ENCODE assay signal across 9 mouse cellular contexts in genomic region chr9:121947784-121948183, GRCm38 (mm10). TPM values are rescaled to one million over a fixed set of nuclear protein-coding genes. Genes with fewer than 3 reads are reported as not detected.
DNase-seq lines count a peak whose midpoint lies in the region; ATAC-seq and TF ChIP-seq lines count a peak whose summit lies in the region.
"Had no signal": no experiment of that assay in that cellular context is flagged by ENCODE, and none has a peak within 500 bp of the region (broad histone marks: within the 10 kb centered on the region; RNA-seq: fewer than 3 reads in every experiment).

No protein-coding gene starts in this region.

- no peaks in the 10 kb centered on the region for H3K36me3 ChIP-seq in kidney, embryonic 16.5 days (ENCODE audit: insufficient read depth, low read length)
- H3K36me3 ChIP-seq in hindbrain, postnatal 0 days (ENCODE audit: insufficient read depth, low read length): no peaks in the 10 kb centered on the region
- H3K36me3 ChIP-seq in limb, embryonic 14.5 days (ENCODE audit: control insufficient read depth, insufficient read depth, low read length): no peaks in the 10 kb centered on the region
- H3K36me3 ChIP-seq: hindbrain, embryonic 15.5 days had no signal

- H3K4me1 ChIP-seq in kidney, embryonic 16.5 days (ENCODE audit: insufficient read depth, low read length): peaks cover 12% of the 10 kb centered on the region
- no peaks in the 10 kb centered on the region for H3K4me1 ChIP-seq in cortical plate, adult 2 months (ENCODE audit: control insufficient read depth, insufficient read depth, low read length)
- no peaks in the 10 kb centered on the region for H3K4me1 ChIP-seq in hindbrain, postnatal 0 days (ENCODE audit: insufficient read depth, low read length)
- peaks cover 14% of the 10 kb centered on the region for H3K4me1 ChIP-seq in limb, embryonic 14.5 days (ENCODE audit: control insufficient read depth, insufficient read depth, low read length)

- no peak overlapping the region for H3K4me3 ChIP-seq in kidney, embryonic 16.5 days (ENCODE audit: low read length)
- H3K4me3 ChIP-seq in cortical plate, adult 2 months (ENCODE audit: insufficient read depth, low read length): no peak overlapping the region
- H3K4me3 ChIP-seq in hindbrain, postnatal 0 days (ENCODE audit: low read length): no peak overlapping the region
- no peak overlapping the region for H3K4me3 ChIP-seq in limb, embryonic 14.5 days (replicated peaks; ENCODE audit: low read length)
- H3K4me3 ChIP-seq: hindbrain, embryonic 15.5 days had no signal

- no peak overlapping the region for H3K27ac ChIP-seq in kidney, embryonic 16.5 days (ENCODE audit: low read length)
- no peak overlapping the region for H3K27ac ChIP-seq in cortical plate, adult 2 months (ENCODE audit: insufficient read depth, low read length)
- H3K27ac ChIP-seq in hindbrain, postnatal 0 days: no peak overlapping the region
- no peak overlapping the region for H3K27ac ChIP-seq in limb, embryonic 14.5 days (replicated peaks; ENCODE audit: low read depth, low read length)
- H3K27ac ChIP-seq: hindbrain, embryonic 15.5 days had no signal

- no peaks in the 10 kb centered on the region for H3K9me3 ChIP-seq in kidney, embryonic 16.5 days (ENCODE audit: low read length)
- H3K9me3 ChIP-seq in hindbrain, postnatal 0 days (ENCODE audit: low read length): no peaks in the 10 kb centered on the region
- no peaks in the 10 kb centered on the region for H3K9me3 ChIP-seq in limb, embryonic 14.5 days (ENCODE audit: control insufficient read depth, low read length)
- H3K9me3 ChIP-seq: hindbrain, embryonic 15.5 days had no signal

- no peak overlapping the region for H3K4me2 ChIP-seq in kidney, embryonic 16.5 days (replicated peaks; ENCODE audit: low read depth, low read length)
- no peak overlapping the region for H3K4me2 ChIP-seq in hindbrain, postnatal 0 days (ENCODE audit: low read depth, low read length)
- H3K4me2 ChIP-seq in limb, embryonic 14.5 days (replicated peaks; ENCODE audit: low read depth, low read length, severe bottlenecking): no peak overlapping the region
- H3K4me2 ChIP-seq: hindbrain, embryonic 15.5 days had no signal

- H3K9ac ChIP-seq in kidney, embryonic 16.5 days (replicated peaks; ENCODE audit: low read length): no peak overlapping the region
- no peak overlapping the region for H3K9ac ChIP-seq in hindbrain, postnatal 0 days (replicated peaks; ENCODE audit: low read length)
- no peak overlapping the region for H3K9ac ChIP-seq in limb, embryonic 14.5 days (ENCODE audit: low read depth, low read length, severe bottlenecking)
- H3K9ac ChIP-seq: hindbrain, embryonic 15.5 days had no signal

- DNase-seq in kidney, adult 18-20 months: peak; percentile 70
- peak; percentile 84 for DNase-seq in adipocyte (ENCODE audit: low spot score)
- peak; percentile 88 for DNase-seq in hindbrain, postnatal 0 days (ENCODE audit: low spot score)
- DNase-seq in limb, embryonic 14.5 days (ENCODE audit: low spot score): peak; percentile 75
- peak; percentile 70 for DNase-seq in right cerebral cortex, adult 18-20 months

- TF ChIP-seq CTCF in cortical plate, adult 2 months (IDR thresholded peaks at IDR 0.05; ENCODE audit: extremely low read depth, insufficient read depth, low read length): peak; percentile 73
- TF ChIP-seq CTCF in hindbrain, postnatal 0 days (IDR thresholded peaks at IDR 0.05; ENCODE audit: low read depth): peak; percentile 78

- H3K27me3 ChIP-seq in kidney, embryonic 16.5 days (ENCODE audit: insufficient read depth, low read length): no peaks in the 10 kb centered on the region
- H3K27me3 ChIP-seq in hindbrain, postnatal 0 days (ENCODE audit: insufficient read depth, low read length): no peaks in the 10 kb centered on the region
- H3K27me3 ChIP-seq in limb, embryonic 14.5 days (ENCODE audit: control insufficient read depth, insufficient read depth, low read length): no peaks in the 10 kb centered on the region
- H3K27me3 ChIP-seq: hindbrain, embryonic 15.5 days had no signal

- no peak for ATAC-seq in kidney, embryonic 16.5 days (ENCODE audit: low FRiP score, low TSS enrichment)
- 0 out of 2 replicates have a peak, but pooled peaks have one; percentile 28 for ATAC-seq in hindbrain, postnatal 0 days
- ATAC-seq in limb, embryonic 14.5 days (ENCODE audit: low FRiP score, low read depth): no peak
- ATAC-seq in megakaryocyte progenitor cell, adult 5-6 weeks (replicated peaks; ENCODE audit: poor library complexity): no peak; the same call in 1 of the 2 replicates

- 5% methylated on average over 4 of the region's 4 CpGs for WGBS in kidney, embryonic 16.5 days
- 4% methylated on average over 4 of the region's 4 CpGs for WGBS in hindbrain, postnatal 0 days
- 6% methylated on average over 4 of the region's 4 CpGs for WGBS in limb, embryonic 14.5 days

- no peak for TF ChIP-seq POLR2A in cortical plate, adult 2 months (IDR thresholded peaks at IDR 0.05; ENCODE audit: extremely low read depth, insufficient read depth, low read length)
- no peak for TF ChIP-seq POLR2A in limb, embryonic 14.5 days (IDR thresholded peaks at IDR 0.05; ENCODE audit: borderline replicate concordance, extremely low read depth, insufficient read depth, insufficient read length)

RNA-seq across cellular contexts. Expression of gene Fam198a, which starts 3.0 kb away (rescaled TPM):
- polyA plus RNA-seq in kidney, embryonic 16.5 days (2015; fragmentation: Nextera tagmentation; extraction: Ambion mirVana): 2.0 and 2.8 TPM in 2 replicates
- 4.6 and 4.9 TPM in 2 replicates for polyA plus RNA-seq in cortical plate, adult 2 months (2012; rRNA removed)
- total RNA-seq in hindbrain, postnatal 0 days (2014; rRNA removed): 5.8 and 7.5 TPM in 2 replicates
- polyA plus RNA-seq in hindbrain, postnatal 0 days (2015; fragmentation: Nextera tagmentation; extraction: Ambion mirVana): 2.1 TPM in 2 replicates
- polyA plus RNA-seq in limb, embryonic 14.5 days (2012; rRNA removed): 8.7 and 11.4 TPM in 2 replicates
- polyA plus RNA-seq in limb, embryonic 14.5 days (2014; fragmentation: Nextera tagmentation; extraction: Ambion mirVana): 6.4 and 6.7 TPM in 2 replicates
- total RNA-seq in megakaryocyte progenitor cell, adult 5-6 weeks (2015): 0.25 TPM in 1 of 2 replicates, not detected in the other
- 0.17 and 0.30 TPM in 2 replicates for total RNA-seq in megakaryocyte progenitor cell, adult 5-6 weeks (2017)

RNA-seq across cellular contexts. Expression of gene Cyp8b1, which starts 31.7 kb away (rescaled TPM):
- polyA plus RNA-seq in kidney, embryonic 16.5 days (2015; fragmentation: Nextera tagmentation; extraction: Ambion mirVana): not detected in 2 replicates
- polyA plus RNA-seq in cortical plate, adult 2 months (2012; rRNA removed): not detected in 2 replicates
- not detected in 2 replicates for total RNA-seq in hindbrain, postnatal 0 days (2014; rRNA removed)
- polyA plus RNA-seq in hindbrain, postnatal 0 days (2015; fragmentation: Nextera tagmentation; extraction: Ambion mirVana): not detected in 2 replicates
- not detected in 2 replicates for polyA plus RNA-seq in limb, embryonic 14.5 days (2012; rRNA removed)
- not detected in 2 replicates for polyA plus RNA-seq in limb, embryonic 14.5 days (2014; fragmentation: Nextera tagmentation; extraction: Ambion mirVana)
- not detected in 2 replicates for total RNA-seq in megakaryocyte progenitor cell, adult 5-6 weeks (2015)
- not detected in 2 replicates for total RNA-seq in megakaryocyte progenitor cell, adult 5-6 weeks (2017)
- polyA plus RNA-seq: hindbrain, embryonic 15.5 days had no signal

RNA-seq across cellular contexts. Expression of gene Pomgnt2, which starts 49.1 kb away (rescaled TPM):
- polyA plus RNA-seq in kidney, embryonic 16.5 days (2015; fragmentation: Nextera tagmentation; extraction: Ambion mirVana): 19.1 and 19.9 TPM in 2 replicates
- 30.0 and 31.4 TPM in 2 replicates for polyA plus RNA-seq in cortical plate, adult 2 months (2012; rRNA removed)
- total RNA-seq in hindbrain, postnatal 0 days (2014; rRNA removed): 106 and 264 TPM in 2 replicates
- 33.0 and 33.2 TPM in 2 replicates for polyA plus RNA-seq in hindbrain, postnatal 0 days (2015; fragmentation: Nextera tagmentation; extraction: Ambion mirVana)
- polyA plus RNA-seq in limb, embryonic 14.5 days (2012; rRNA removed): 20.3 and 24.6 TPM in 2 replicates
- polyA plus RNA-seq in limb, embryonic 14.5 days (2014; fragmentation: Nextera tagmentation; extraction: Ambion mirVana): 14.6 and 15.9 TPM in 2 replicates
- total RNA-seq in megakaryocyte progenitor cell, adult 5-6 weeks (2015): 3.2 and 4.6 TPM in 2 replicates
- total RNA-seq in megakaryocyte progenitor cell, adult 5-6 weeks (2017): 4.9 and 6.7 TPM in 2 replicates

RNA-seq across cellular contexts. Expression of gene Ackr2, which starts 49.6 kb away (rescaled TPM):
- polyA plus RNA-seq in kidney, embryonic 16.5 days (2015; fragmentation: Nextera tagmentation; extraction: Ambion mirVana): 0.90 and 1.2 TPM in 2 replicates
- polyA plus RNA-seq in cortical plate, adult 2 months (2012; rRNA removed): 4.7 and 5.7 TPM in 2 replicates
- total RNA-seq in hindbrain, postnatal 0 days (2014; rRNA removed): 1.0 and 5.1 TPM in 2 replicates
- polyA plus RNA-seq in hindbrain, postnatal 0 days (2015; fragmentation: Nextera tagmentation; extraction: Ambion mirVana): 0.93 and 1.0 TPM in 2 replicates
- polyA plus RNA-seq in limb, embryonic 14.5 days (2012; rRNA removed): 0.25 and 0.32 TPM in 2 replicates
- polyA plus RNA-seq in limb, embryonic 14.5 days (2014; fragmentation: Nextera tagmentation; extraction: Ambion mirVana): 0.26 and 0.40 TPM in 2 replicates
- not detected in 2 replicates for total RNA-seq in megakaryocyte progenitor cell, adult 5-6 weeks (2015)
- total RNA-seq in megakaryocyte progenitor cell, adult 5-6 weeks (2017): not detected in 2 replicates
